Mouse (Mus musculus) layer of hippocampus, postnatal 10 days (tissue): Measurements from ENCODE around the gene Gmds. TPM values are rescaled to one million over a fixed set of nuclear protein-coding genes. Genes with fewer than 3 reads are reported as not detected.

Experiments used
- DNase-seq, 2 experiments: peaks; one replicate each; pipeline ENCODE4 v3.0.0; 2021; ENCODE audit warnings: low spot score in 2 of 2
- total RNA-seq, 2 experiments: library from RNA; stranded (reverse); gene quantifications; 2 replicates each; pipeline ENCODE4 v1.2.3; 2021

Gmds gene
- total RNA-seq, 2 experiments from 2014 or later = 19.4 to 21.1 TPM

- no peak for DNase-seq
Observed at GRCm38 (mm10) chr13:31819664-31820405, 518.7 kb downstream of the Gmds start.

DNA sequence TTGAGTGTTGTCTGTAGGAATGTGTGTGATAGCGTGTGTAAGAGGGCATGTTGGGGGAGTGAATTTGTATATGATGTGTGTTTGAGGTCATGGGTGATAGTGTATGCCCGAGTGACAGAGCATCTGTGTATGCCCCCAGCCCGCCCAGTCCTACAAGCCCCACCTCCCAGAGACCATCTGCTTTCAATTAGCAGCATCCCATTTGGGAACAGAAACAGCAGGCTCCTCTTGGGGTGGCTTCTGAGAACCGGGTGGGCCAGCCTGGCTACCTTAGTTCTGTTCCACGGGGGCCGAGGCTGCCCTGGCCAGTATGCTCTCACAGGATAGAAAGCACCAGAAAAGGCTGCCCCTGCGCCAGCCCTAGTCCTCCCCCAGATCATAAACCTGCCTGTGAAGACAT lies 520.2 kb downstream of the Gmds start:
- no peak for DNase-seq

- no peak for DNase-seq
Observed at GRCm38 (mm10) chr13:31815383-31816003, 523.0 kb downstream of the Gmds start.

DNA sequence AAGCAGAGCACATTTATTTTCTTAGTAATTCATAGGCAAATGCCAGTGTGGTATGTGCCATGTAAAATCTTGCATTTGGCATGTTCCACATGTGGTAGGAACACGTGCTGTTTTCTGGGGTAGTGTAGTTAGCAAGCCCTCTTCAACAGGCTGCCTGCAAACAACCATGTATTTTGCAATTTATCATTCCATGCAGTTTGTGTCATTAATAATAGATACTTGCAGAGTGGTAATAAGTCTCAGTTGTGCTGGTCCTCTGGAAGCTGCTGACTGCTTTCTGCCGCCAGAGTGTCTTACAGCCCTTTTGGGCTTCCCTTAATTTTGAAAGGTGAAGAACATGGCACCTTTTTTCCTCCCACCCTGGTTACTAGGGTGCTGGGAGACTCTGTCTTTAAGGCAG lies 525.8 kb downstream of the Gmds start:
- DNase-seq = no peak

- DNase-seq = no peak
Observed at GRCm38 (mm10) chr13:31811542-31812021, 527.0 kb downstream of the Gmds start.

GRCm38 (mm10) chr13:31810693-31811541 lies 527.6 kb downstream of the Gmds start:
- no peak for DNase-seq

DNA sequence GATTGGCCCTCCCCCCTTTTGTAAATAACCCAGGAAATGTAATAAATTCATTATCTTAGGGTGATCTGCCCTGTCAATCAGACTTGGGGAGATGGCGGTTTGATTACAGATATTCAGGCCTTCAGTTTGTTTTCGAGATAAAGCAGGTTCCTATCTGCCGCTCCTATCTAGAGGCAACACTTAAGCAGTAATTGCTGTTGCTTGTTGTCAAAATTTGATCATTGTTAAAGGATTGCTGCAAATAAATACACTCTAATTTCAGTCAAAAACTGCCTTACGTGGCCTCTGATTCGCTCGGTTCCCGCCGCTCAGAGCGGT lies 528.2 kb downstream of the Gmds start:
- DNase-seq = no peak

DNA sequence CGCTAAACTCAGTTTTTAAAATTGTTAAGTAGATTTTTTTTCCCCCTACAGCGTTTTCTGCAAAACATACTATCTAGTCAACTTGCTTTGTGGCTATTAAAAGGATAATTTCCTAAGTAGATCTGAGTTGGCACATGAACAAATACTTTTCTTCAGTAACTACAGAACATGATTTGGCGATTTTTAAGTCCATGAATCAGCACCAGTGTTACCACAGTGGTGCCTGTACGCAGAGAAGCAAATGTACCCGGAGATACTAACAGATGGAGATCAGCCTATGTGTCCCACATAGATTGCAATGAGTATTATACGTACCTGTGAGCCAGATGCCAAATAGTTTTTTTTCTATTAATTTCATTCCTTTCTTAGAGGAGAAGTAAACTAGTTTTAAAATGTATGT lies 528.8 kb downstream of the Gmds start:
- DNase-seq = no peak

- no peak for DNase-seq
Observed at GRCm38 (mm10) chr13:31808804-31809420, 529.6 kb downstream of the Gmds start.

- no peak for DNase-seq
Observed at GRCm38 (mm10) chr13:31808116-31808803, 530.3 kb downstream of the Gmds start.

DNA sequence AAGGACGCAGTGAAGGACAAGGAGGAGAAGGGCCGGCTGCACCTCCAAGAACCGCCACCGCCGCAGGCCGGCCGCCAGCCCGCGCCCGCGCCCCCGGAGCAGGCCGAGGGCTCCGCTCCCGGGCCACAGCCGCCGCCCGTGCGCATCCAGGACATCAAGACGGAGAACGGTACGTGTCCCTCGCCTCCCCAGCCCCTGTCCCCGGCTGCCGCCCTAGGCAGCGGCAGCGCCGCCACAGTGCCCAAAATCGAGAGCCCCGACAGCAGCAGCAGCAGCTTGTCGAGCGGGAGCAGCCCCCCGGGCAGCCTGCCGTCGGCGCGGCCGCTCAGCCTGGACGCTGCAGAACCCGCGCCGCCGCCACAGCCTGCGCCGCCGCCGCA lies 530.8 kb downstream of the Gmds start:
- no peak for DNase-seq

- no peak for DNase-seq
Observed at GRCm38 (mm10) chr13:31806890-31807735, 531.4 kb downstream of the Gmds start.

GRCm38 (mm10) chr13:31806428-31806832 lies 532.1 kb downstream of the Gmds start, which contains the start of gene Foxc1:
Foxc1 (plus strand) TSS chr13:31806633.
- DNase-seq = peak; percentile 46 to 63

DNA sequence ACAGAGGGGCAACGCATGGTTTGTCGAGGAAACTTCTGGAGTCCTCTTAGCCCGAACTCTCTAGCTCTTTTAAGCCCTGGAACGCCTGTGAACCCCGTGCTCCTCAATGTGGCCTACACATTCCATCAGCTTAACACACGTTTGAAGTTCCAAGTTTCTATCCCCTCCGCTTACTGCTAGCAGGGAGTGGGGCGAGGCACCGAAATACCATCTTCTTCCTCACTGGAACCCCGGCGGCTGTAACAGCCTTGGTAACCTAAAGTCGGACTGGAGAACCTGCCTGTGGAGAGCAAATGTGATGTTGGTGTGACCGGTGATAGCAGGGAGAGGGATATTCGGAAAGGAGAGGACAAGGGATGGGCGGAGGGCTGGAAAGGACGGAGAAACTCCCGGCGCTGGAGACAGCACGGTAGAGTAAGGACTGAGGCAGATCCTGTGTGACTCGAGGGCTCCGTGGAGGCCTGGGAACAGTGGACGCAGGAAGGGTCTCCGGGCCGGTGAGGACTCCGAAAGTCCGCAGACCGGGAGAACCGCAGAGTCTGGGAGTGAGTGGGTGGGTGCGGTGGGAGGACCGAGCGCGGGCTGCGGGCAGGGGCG lies 532.6 kb downstream of the Gmds start:
- DNase-seq = no peak

DNA sequence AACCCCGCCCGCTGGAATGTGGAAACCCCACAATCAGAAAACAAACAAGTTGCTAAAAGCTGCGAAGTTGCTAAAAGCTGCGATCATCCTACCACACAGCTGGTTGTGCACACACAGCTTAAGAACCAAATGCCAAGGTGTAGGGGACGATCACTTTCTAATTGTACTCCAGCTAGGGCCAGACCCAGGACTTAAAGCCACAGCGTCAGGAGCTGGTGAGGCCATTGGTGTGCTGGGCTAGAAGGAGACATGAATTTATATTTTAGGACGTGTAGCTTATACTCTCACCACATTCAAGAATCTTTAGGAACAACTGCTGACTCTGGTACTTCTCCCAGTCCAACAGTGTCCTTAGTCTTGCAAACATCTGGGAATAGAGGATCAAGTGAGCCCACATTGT lies 534.0 kb downstream of the Gmds start:
- DNase-seq = no peak

DNA sequence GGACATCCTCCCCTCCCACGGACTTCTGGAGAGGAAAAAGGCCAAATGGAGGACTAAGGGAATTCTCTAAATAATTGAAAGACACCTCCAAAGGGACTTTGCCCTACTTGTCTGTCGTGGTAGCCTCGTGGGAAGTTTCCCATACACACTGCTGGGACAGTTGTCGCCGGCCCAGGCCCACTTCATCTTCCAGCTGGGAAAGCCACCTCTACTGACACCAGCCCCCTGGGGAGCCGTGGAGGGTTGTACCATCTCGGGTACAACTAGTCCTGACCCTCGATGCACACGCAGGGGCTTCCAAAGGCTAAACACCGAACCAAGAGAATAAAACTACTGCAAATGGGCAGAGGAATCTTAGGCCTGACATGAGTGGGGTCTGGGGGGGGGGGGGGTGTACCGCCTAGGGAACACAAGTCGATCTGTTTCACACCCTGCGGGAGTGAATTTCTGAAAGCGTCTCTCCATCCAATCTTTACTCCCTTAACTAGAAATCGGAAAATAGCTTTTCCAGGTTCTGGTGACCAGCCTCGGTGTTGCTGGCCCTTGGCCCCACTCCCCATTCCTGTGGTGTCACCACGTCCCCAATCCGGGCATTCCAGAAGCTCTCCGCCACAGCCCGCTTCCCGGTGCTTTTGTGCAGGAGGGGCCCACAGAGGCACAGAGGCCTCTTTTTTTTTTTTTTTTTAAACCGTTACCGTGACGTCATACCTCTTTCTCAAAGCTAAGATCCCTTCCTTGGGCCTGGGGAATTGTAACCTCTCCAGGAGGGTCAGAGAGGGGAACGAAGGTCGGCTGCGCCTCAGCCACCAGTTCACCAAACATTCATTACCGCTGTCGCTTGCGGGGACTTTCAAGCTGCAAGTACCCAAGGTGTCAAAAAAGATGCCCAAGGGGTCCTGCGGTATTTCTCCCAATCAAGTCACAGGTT lies 535.1 kb downstream of the Gmds start:
- DNase-seq = no peak

- DNase-seq = no peak
Observed at GRCm38 (mm10) chr13:31802447-31802846, 536.1 kb downstream of the Gmds start.

DNA sequence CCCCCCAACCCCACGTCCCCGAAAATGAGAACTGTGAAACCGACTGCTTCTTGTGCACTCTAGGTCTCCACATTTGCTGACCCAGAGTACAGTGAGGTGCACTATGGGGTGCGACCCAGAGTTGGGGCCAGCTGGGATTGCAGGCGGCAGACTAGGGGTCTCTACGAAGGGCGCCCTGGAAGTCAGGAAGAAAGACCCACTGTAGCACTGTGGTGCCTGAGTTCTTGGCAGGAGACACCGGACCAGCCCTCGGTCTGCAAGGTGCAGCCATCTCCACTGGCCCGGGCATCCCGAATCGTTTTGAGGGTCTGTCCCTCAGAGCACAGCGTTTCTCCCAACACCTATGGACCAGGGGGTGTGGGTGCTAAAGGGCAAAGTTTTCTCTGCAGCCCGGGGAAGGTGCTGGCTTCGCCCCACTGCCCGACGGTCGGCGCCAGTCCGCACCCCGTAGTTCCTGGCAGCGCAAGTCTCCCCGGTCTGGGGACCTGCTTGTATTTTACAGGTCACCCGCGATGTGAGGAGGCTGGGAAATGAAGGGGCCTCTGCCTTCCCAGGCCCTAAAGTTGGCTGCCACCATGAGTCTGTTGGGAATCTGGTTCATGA lies 536.7 kb downstream of the Gmds start:
- no peak for DNase-seq
